Mouse (Mus musculus) adipocyte (in vitro differentiated cells): ENCODE measurements at regions not wholly inside any gene's neighbourhood (a gene's known extent, or its start where the extent isn't known, plus 50 kb on each side); places are given as distances from the start of the nearest gene placed in this dataset.
"Not testable (repeated sequence)": the region's sequence is repeated elsewhere in the genome, so short reads cannot be mapped to it uniquely, and the experiment has no call there.

Experiments used
- DNase-seq: peaks from one replicate; pipeline ENCODE4 v3.0.0-alpha.2; 2016; ENCODE audit warnings: low spot score

- not testable (repeated sequence) for DNase-seq
These were observed 721.4 kb downstream of the Rapgef2 start for GRCm38 (mm10) chr3:78564926-78565325.
